17 mouse cellular contexts compared by ENCODE assay signal in genomic region chr1:128003712-128004370, GRCm38 (mm10).
A peak's percentile ranks its signal among the peaks of the same experiment; 100 is the strongest.
DNase-seq lines count a peak whose midpoint lies in the region; ATAC-seq and TF ChIP-seq lines count a peak whose summit lies in the region.
"Had no signal": no experiment of that assay in that cellular context is flagged by ENCODE, and none has a peak within 500 bp of the region (broad histone marks: within the 10 kb centered on the region; RNA-seq: fewer than 3 reads in every experiment).

No protein-coding gene starts in this region.

- 72% methylated on average over 4 of the region's 4 CpGs for WGBS in lung, postnatal 0 days
- whole genome bisulfite sequencing in midbrain, embryonic 16.5 days: 76% methylated on average over 4 of the region's 4 CpGs

- H3K27ac ChIP-seq in lung, postnatal 0 days (ENCODE audit: low read length): no peak overlapping the region
- peak overlapping the region; percentile 64 for H3K27ac ChIP-seq in midbrain, embryonic 16.5 days (ENCODE audit: low read length)
- H3K27ac ChIP-seq: kidney, embryonic 15.5 days; stomach, postnatal 0 days had no signal

- H3K27me3 ChIP-seq in lung, postnatal 0 days (replicated peaks; ENCODE audit: insufficient read depth, low read length): no peaks in the 10 kb centered on the region
- H3K27me3 ChIP-seq in midbrain, embryonic 16.5 days (ENCODE audit: control insufficient read depth, insufficient read depth, low read depth, low read length): no peaks in the 10 kb centered on the region
- H3K27me3 ChIP-seq: CH12.LX; kidney, embryonic 15.5 days; Patski had no signal

- peak; percentile 73 for ATAC-seq in frontal cortex, adult (ENCODE audit: low TSS enrichment)
- ATAC-seq in lung, postnatal 0 days: peak; percentile 38
- ATAC-seq in midbrain, embryonic 16.5 days: peak; percentile 78
- ATAC-seq in erythroblast, adult 5-6 weeks (replicated peaks; ENCODE audit: low FRiP score, poor library complexity, severe bottlenecking): no peak
- ATAC-seq: Patski had no signal

- no peaks in the 10 kb centered on the region for H3K4me1 ChIP-seq in lung, postnatal 0 days (ENCODE audit: insufficient read depth, low read depth, low read length)
- peaks cover 8% of the 10 kb centered on the region; the same call in 1 of the 2 replicates for H3K4me1 ChIP-seq in midbrain, embryonic 16.5 days (ENCODE audit: control insufficient read depth, insufficient read depth, low read length)
- H3K4me1 ChIP-seq: kidney, embryonic 15.5 days had no signal

- no peak overlapping the region for H3K4me3 ChIP-seq in lung, postnatal 0 days (ENCODE audit: low read depth, low read length)
- H3K4me3 ChIP-seq in midbrain, embryonic 16.5 days (ENCODE audit: low read depth, low read length): no peak overlapping the region
- H3K4me3 ChIP-seq: kidney, embryonic 15.5 days had no signal

- no peaks in the 10 kb centered on the region for H3K36me3 ChIP-seq in lung, postnatal 0 days (ENCODE audit: insufficient read depth, low read length)
- no peaks in the 10 kb centered on the region for H3K36me3 ChIP-seq in midbrain, embryonic 16.5 days (ENCODE audit: control insufficient read depth, insufficient read depth, low read length)
- H3K36me3 ChIP-seq: kidney, embryonic 15.5 days had no signal

- H3K9ac ChIP-seq in lung, postnatal 0 days (replicated peaks; ENCODE audit: low read depth): no peak overlapping the region
- H3K9ac ChIP-seq in midbrain, embryonic 16.5 days (ENCODE audit: low read depth, low read length): no peak overlapping the region
- H3K9ac ChIP-seq: kidney, embryonic 15.5 days had no signal

- TF ChIP-seq CTCF in lung, postnatal 0 days (IDR thresholded peaks at IDR 0.05): no peak

- H3K9me3 ChIP-seq in lung, postnatal 0 days (ENCODE audit: low read length): no peaks in the 10 kb centered on the region
- no peaks in the 10 kb centered on the region for H3K9me3 ChIP-seq in midbrain, embryonic 16.5 days (replicated peaks; ENCODE audit: control insufficient read depth, low read length, poor library complexity, severe bottlenecking)
- H3K9me3 ChIP-seq: G1E; kidney, embryonic 15.5 days had no signal

- no peak for TF ChIP-seq EP300 in lung, postnatal 0 days (IDR thresholded peaks at IDR 0.05)

- DNase-seq in frontal cortex, postnatal 10 days (ENCODE audit: low spot score in 2 of 2): no peak
- peak; percentile 22 for DNase-seq in lung, postnatal 0 days (ENCODE audit: low spot score)
- DNase-seq in lung, postnatal 4 days: no peak
- peak; percentile 56 for DNase-seq in brain, embryonic 18.5 days (ENCODE audit: low read depth, low spot score)
- no peak for DNase-seq in adrenal gland, adult 8-10 months
- DNase-seq: B cell, adult 2 months; cerebellum, adult 9-11 months; kidney, adult 11 months; kidney, postnatal 36 days had no signal

- H3K4me2 ChIP-seq in lung, postnatal 0 days (replicated peaks; ENCODE audit: low read depth, low read length): no peak overlapping the region
- no peak overlapping the region for H3K4me2 ChIP-seq in midbrain, embryonic 16.5 days (ENCODE audit: low read length)
- H3K4me2 ChIP-seq: kidney, embryonic 15.5 days had no signal

Comparison
In these comparisons a context has a peak if more than half of its experiments do, and no peak if none do; other contexts are left out.
1. DNase-seq: peak in lung, postnatal 0 days (single experiment) and brain, embryonic 18.5 days (single experiment); none in frontal cortex, postnatal 10 days (0 of 2), lung, postnatal 4 days (0 of 2) and adrenal gland, adult 8-10 months (single experiment).